Mouse (Mus musculus): ENCODE measurements around the gene Avl9.

The Avl9 gene

DNA sequence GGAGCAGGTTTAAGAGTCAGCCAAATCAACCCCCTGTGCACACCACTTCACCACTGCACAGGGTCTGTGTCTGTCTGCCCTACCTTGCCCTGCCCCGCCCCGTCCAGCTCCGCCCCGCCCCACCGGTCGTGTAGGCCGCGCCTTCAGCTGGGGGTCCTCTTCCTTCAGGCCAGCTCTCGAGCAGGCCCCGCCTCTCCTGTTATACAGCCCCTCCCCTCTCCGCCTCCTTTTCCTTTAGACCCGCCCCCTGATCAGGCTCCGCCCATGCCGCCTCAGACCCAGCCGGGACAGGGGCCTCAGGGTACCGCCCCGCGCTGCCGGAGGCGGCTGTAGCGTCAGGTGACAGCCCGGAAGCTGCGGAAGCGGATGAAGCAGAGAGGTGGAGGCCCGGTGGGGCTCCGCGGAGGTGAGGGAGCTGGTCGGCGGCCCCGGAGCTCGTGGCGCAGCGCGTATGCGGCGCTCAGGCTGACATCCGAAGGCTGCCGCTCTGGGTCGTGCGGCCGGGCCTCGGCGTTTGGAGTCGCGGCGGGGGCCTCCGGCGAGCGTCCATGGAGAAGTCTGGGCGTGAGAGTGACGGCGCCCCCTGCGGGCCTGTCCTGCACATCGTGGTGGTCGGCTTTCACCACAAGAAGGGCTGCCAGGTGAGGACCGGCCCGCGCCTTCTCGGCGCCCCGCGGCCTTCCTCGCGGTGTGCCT is at the start of gene Avl9:
Gene Avl9 (plus strand): TSS at position 326 of the 696 bp plus-strand sequence.
- peak; percentile 98 for DNase-seq

DNA sequence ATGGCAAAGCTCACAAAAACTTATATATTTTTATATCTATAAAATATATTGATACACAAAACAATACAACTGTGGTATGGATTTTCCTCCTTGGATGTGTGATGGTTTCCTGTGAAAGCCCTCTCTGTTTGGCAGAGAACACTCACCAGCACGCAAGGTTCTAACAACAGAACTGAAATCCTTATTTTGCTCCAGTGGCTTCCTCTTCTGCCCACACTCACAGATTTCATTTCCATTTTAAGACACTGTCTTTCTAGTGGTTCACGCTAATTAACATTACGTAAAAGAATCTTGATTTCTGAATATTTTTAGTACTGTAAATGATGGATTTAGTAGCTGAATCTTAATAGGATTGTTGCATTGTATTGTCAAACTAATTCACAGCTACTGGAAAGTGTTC is 26.5 kb upstream of the Avl9 start:
- no peak for DNase-seq

DNA sequence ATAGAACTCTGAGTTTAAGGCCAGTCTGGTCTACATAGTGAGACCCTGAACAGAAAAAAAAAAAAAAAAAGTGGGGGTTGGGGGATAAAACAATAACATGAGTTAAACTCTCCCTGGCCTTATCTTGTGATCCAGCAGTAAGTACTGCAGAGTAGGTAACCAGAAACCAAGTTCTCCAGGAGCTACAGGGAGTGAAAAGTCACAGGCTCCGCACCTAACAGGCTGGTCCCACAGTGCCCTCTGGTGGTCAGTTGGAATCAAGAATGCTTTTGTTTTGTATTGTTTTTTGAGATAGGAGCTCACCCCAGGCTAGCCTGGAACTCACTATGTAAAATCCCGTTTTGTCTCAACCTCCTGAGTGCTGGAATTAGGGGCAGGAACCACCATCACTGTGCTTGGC is 23.5 kb upstream of the Avl9 start:
- DNase-seq, result peak; percentile 10

DNA sequence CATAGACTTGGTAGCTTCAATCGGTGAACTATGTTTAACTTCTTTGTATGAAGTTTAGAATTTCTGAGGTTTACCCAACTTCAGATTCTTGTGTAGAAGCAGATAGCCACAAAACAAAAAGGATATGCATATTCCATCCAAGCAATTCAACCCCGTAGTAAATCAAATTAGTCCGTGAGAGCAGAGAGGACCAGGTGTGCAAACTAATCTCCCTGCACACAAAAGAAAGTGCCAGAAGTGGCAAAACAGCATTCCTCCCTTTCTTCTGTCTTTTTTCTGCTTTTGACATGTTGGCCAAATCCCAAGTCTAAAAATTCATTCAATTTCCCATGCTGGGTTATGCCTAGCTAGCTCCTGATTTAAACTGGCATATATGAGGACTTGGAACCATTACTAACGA is 22.3 kb upstream of the Avl9 start:
- DNase-seq, result no peak

DNA sequence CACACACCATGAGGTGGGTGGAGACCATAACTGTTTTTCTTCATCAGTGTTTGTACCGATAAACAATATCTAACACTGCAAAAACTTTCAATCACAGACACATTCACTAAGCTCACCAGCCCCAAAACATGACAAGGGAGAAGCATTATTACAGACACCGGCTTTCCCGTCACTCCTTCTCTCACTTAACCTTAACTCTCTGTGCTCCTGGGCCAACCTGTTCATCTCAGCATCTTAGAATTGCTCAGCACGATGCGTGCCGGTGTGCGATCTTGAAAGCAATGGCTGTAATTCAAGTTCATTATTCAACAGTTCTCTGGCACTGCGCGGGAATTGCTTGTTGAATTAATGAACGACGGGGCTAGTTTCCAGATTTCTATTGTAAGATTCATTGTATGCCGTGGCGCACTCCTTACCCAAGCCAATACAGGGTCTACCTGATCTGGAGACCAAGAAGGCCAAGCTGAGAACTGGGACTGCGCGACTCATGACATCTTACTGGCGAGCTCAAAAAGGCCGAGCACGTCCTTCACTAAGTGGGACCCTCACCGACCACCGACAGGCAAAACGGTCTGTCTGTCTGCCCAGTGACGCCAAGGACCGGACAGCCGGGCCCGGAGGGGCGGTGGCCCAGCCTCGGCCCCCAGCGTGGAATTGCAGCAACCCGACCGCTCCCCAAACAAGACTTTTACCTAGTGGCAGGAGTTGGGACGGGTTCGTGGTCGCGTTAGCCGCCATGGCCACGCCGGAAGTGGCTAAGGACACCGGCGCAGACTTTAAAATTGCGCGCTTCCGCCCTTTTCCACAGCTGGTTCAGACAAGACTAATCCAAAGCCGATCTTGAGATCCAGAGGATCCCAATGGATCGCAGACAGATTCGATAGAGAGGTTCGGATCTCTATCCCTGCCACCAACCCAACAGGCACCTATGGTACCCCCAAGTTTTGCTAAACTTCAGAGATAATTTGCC is 10.5 kb upstream of the Avl9 start, which contains the start of gene Lsm5:
Gene Lsm5 (minus strand): TSS at position 780 of the 970 bp plus-strand sequence.
- DNase-seq, result peak; percentile 80

DNA sequence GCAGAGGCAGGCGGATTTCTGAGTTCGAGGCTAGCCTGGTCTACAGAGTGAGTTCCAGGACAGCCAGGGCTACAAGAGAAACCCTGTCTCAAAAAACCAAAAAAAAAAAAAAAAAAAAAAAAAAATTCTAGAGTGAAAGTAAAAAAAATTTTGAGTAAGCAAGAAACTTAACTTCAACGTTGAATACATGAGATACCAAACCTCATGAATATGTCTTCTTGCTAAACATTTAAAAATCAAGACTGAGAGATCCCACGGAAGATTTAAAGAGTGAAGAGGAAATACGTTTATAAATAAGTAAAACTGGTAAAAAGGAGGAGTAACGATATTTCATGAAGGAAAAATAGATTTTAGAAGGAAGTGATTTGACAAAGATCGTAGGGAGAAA is 519 bp upstream of the Avl9 start:
- DNase-seq, result no peak

DNA sequence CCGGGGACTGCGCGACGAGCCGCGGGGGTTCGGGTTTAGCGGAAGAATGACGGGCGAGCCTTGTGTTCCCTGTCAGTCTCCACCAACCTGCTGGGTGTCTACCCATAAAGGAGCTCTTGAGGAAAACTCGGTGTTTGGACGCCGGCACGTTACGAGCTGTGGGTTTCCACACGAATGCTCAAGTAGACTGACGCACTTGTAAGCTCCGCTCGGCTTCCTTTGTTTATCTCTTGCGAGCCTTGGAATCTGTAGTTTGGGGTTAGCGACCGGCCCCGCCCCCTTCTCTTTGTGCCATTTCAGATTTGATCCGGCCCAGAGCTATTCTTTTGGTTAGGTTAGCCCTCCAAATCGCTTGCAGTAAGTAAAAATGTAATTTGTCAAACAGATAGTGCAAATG is 569 bp downstream of the Avl9 start:
- DNase-seq, result no peak

DNA sequence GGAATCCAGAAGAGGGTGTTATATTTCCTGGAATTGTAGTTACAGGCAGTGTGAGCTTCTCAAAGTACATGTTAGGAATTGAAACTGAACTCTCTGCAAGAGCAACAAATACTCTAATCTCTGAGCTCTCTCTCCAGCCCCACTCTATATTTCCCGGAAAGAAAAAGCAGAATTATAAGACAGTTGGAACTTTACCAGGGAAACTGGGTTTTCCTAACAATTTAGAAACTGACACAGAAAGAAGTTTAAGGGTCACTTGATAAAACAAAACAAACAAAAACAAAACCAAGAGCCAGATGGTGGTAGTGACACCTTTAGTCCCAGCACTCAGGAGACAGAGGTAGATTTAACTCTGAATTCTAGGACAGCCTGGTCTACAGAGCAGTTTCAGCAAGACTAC is 4.4 kb downstream of the Avl9 start:
- no peak for DNase-seq

DNA sequence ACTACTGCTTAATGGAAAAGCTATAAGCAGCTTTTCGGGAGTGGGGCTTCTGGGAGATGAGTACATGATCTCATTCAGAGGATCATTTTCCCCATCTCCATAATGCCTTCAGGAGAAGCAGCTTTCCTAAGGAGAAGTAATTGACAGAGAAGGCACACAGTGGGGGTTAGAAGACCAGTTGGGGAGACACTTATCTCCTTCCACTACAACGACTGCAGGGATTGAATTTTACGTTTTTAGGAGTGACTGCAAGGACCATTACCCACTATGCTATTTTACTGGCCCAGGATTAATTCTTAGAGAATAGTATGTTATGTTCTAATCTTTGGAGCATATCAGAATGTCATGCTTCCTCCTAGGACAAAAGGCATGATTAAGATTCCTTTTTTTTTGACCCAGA is 6.2 kb downstream of the Avl9 start:
- no peak for DNase-seq

DNA sequence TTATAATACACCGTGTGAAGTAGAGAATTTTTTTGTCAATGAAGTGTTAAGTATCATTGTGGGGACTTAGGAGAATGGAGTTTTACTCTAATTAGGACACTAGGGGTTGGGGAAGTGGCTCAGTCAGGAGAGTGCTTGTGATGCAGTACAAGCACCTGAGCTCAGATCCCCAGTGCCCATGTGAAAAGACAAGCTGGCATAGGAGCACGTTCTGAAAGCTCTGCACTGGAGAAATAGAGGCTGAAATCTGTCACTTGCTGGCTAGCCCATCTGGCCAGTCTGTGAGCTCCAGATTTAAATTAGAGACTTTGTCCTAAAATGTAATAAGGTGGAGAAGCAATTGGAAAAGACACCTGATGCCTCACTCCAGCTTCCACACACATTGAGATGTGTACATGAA is 17.8 kb downstream of the Avl9 start:
- no peak for DNase-seq

DNA sequence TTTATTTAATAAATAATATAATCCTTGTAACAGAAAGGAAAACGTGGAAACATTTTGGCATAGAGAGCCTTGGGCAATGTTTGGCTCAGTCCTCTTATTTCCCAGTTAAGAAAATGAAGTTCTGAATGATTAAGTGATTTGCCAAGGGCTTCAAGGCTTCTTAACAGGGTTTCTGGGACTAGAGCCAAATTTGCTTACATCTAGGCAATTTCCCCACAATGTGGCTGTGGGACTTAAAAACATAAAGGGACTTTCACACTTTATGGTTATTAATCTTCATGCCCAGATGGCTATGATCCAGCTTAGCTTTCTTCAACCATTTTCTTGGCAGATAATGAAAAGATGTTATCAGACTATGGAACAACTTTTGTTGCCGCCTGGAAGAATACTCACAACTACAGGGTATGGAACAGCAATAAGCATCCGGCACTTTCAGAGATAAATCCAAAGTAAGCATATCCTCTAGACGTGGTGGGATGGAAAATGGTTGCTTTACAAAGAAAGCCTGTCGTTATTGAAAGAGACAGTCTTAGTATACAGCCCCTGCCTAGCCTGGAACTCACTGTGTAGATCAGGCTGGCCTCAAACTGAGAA is 31.3 kb downstream of the Avl9 start:
- no peak for DNase-seq

DNA sequence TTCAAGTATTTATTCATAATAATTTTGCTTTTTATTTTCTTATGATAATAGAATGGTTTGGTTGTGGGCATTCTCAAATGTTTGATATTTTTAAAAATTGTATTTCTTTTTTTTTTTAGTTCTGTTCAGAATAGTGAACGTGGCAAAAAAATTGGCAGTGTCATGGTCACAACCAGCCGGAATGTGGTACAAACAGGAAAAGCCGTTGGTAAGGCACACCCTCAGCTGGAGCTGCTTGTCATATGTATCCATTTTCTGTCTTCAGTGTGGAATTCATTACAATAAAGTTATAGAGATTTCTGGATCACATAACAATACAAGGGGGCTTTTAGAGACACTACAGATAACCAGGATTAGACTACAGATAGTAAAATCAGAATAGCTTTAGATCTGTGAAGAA is 39.0 kb downstream of the Avl9 start:
- DNase-seq, result no peak

DNA sequence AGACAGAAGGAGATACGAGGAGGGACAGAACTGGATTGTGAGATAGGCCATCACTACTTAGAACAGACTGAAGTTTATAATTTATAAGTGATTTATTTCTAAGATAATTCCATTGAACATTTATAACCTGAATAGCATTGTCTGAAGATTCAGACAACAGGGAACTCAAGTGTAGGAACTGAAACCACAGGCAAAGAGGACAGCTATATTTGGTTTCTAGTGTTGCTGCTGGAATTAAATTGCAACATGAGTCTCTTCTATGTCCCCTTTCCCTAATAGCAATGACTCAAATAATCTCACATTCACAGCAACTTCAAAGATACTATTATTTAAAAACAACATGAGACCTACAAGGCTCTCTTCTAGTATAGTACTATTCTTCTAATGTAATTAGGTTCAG is 41.4 kb downstream of the Avl9 start:
- no peak for DNase-seq

DNA sequence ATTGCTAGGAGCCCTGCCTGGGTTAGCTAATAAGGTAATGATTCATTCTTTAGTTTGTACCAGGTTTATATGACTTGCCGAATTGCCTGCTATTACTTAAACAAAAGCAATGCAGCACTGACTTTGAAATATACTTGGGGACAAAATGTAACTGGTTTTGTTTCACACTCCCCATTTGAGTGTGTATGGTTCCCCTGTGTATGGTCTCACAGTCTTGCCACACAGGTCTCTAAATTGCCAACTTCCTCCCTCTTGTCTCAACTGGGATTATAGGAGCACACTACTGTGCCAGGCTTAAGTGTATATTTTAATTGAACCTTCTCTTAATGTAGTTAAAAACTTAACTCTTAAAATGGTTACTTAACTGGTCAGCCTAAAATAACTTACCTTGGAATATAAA is 44.6 kb downstream of the Avl9 start:
- DNase-seq, result no peak

DNA sequence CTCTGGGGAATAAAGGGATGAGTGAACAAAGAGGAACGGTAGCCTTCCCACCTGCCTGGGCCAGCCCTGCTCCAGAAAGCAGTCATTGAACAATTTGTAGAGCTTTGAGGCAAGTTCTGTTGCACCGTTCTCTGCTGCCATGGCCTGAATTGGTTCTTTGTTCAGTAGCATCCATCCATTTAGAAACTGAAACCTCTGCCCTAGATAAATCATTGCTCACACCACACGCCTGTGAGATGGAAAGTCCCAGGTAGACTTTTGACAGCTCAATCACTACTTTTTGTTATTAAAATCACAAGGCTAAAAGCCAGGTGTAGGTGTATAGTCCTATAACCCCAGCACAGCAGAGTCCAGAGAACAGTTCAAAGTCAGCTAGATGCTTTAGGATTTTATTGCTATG is 50.6 kb downstream of the Avl9 start:
- DNase-seq, result no peak

DNA sequence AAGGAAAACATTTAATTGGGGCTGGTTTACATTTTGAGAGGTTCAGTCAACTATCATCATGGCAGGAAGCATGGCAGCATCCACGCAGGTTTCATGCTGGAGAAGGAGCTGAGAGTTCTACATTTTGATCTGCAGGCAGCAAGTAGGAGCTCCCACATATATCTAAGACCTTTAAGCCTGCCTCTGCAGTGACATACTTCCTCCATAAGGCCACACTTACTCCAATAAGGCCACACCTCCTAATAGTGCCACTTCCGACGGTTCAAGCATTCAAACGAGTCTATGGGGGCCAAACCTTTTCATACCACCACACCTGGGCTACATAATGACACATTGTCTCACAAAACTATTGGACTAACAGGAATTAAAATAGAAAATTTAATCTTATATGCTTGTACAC is 51.0 kb downstream of the Avl9 start:
- no peak for DNase-seq

DNA sequence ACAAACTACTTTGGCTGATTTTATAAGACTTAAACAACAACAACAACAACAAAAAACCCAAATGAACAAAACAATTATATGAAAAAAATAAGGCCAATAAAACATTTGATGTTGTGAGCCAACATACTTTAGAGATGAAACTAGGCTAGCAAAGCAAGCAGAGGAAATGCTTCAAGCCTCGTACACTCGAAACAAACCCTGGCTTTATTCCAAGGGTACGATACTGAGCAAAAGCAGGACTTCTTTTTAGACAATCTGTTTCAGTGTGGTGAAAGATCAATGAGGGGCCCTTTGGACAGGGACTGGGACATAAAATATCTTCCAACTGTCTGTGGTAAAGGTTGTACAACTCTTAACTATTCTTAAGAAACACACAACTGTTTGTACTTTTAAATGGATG is 61.1 kb downstream of the Avl9 start:
- no peak for DNase-seq

DNA sequence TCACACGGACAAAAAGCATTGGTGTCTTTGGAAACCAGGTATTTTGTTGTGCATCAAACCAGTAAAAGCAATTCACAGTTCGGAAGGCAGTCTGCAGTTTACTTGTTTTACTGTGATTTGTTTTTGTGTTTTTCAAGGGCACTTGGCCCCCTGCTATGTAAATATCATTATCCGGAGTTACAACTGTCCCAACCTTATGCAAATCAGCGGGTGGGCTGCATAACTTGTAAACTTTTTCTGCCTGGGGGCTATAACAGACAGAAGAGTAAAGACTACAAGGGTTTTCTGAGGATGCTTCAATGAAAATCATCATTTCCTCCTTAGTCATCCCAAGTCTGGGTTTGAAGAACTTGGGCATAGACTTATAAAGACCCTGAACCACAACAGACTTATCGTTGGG is 64.9 kb downstream of the Avl9 start:
- no peak for DNase-seq

DNA sequence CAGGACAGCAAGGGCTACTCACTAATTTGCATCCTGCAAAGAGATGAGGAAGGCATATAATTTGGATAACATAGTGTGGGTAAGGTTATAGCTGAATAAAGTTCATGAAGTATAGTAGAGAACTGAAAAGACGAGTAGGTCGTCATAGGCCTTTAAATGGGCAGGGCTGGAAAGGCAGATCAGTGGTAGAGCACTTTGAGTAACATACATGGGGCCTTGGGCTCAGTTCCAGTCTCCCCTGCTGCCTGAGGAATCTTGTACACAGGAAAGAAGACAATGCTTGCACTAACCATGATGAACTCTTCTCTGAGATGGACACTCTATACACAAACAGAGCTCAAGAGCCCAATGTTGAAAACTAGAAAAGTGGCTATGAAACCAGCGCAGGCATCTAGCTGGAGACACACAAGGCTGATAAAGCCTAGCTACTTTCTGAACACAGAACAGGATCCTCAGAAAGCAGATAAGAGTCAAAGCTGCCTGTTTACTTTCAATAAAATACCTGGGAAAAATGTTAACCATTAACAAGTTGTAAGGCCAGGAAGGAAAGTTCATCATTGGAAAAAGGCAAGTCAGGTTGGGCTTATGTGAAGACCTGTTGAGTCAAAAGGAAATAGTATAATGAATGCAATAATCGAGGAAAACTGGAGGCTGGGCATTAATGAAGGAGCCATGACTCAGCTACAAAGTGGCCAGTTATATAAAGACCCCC is 69.0 kb downstream of the Avl9 start:
- DNase-seq, result no peak

DNA sequence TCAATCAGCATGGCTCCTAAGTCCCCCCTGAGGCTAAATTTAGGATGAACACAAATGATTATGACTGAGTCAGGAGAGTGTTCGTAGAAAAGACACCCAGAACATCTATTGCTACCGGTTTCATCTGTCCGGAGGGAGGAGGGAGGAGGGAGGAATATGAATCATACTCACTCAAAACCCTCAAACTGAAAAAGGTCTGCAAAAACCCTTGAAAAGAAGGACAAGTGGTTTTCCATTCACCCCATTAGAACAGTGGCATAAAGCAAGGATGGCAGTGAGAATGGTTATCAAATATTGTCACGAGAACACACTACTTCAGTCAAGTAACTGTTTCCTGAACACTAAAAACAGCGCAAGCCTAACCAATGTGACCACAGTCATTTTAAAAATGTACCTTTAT is 70.4 kb downstream of the Avl9 start:
- DNase-seq, result no peak

DNA sequence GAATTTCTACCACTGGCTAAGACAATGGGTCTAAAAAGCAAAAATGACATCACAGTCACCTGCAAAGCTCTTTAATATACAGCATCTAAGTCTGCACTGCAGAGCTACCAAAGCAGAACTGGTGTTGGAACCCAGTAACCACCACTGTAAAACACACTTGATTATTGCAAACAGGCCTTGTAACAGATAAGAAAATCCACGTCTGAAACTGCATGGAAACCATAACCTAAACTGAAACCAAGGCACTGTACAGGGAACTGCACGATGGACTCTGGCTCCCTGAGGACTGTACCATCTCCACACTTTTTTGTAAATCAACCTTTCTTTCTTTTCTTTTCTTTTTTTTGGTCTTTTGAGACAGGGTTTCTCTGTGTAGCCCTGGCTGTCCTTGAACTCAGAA is 73.0 kb downstream of the Avl9 start:
- no peak for DNase-seq

DNA sequence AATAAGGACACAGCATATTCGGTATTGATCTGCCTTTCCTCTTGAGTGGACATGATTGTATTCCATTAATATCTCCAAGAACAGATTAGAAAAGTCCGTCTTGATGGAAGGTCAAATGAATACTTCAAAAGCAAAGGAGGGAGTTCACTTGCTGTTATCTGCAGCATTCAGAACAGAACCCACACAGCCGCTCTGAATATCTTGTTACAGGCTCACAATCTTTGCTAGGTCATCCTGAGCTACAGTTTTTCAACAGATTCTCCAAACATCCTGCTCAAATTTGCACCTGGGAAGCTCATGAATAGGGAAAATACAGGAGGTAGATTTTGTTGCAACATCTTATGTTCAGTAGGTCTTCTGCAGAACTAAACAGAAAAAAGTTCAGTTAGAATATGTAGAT is 74.6 kb downstream of the Avl9 start:
- no peak for DNase-seq

DNA sequence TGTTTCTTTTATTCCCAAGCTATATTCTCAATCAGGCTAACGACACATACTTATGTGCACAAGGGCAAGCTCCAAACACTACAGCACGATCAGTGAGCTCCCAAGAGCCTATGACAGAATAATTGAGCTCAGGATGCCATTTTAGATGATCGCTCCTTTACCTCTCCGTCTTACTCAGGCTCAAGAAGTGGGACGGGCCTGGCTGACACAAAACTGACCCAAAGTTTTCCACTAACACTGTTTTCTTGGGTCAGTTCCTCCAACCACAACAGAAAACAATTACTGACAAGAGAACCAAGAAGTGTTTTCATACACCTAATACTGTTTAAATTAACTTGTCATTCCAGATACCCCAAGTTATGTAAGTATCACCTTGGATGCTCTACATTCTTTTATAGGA is 80.1 kb downstream of the Avl9 start:
- no peak for DNase-seq

All from cerebellum, adult 11-12 months (tissue).